Mouse (Mus musculus) frontal cortex, adult 2 months (tissue): ENCODE results near the gene Sec13. TPM values are rescaled to one million over a fixed set of nuclear protein-coding genes. Genes with fewer than 3 reads are reported as not detected.
A peak's percentile ranks its signal among the peaks of the same experiment; 100 is the strongest.

Source experiments
- DNase-seq, 2 experiments: peaks; one replicate each; pipeline ENCODE4 v3.0.0; 2022; ENCODE audit warnings: low spot score in 1 of 2; ENCODE audit errors: extremely low spot score in 1 of 2
- polyA plus RNA-seq: library from polyadenylated mRNA; depleted of rRNA; stranded (reverse); fragments of >200 nt; gene quantifications from 2 replicates; pipeline ENCODE4 v1.2.3, GENCODE M21; 2012; rRNA removed

Gene Sec13
- 93.8 and 111 TPM in 2 replicates for polyA plus RNA-seq

- DNase-seq: peak; percentile 61 to 91
These were observed at the start of gene Sec13 for GRCm38 (mm10) chr6:113740236-113741217. Gene Sec13, minus strand, starts transcription at chr6:113740743.

GRCm38 (mm10) chr6:113787459-113787968 is 47.0 kb upstream of the Sec13 start:
- no peak for DNase-seq

GRCm38 (mm10) chr6:113785658-113786057 is 45.1 kb upstream of the Sec13 start:
- no peak for DNase-seq

- no peak for DNase-seq
These were observed 37.7 kb upstream of the Sec13 start for GRCm38 (mm10) chr6:113778229-113778753.

- peak in 1 of 2 experiments; percentile 73 for DNase-seq
These were observed 28.3 kb upstream of the Sec13 start for GRCm38 (mm10) chr6:113768804-113769203.

- DNase-seq: peak in 1 of 2 experiments; percentile 81
These were observed 21.1 kb upstream of the Sec13 start for GRCm38 (mm10) chr6:113761644-113762043.

GRCm38 (mm10) chr6:113749119-113749685 is 8.7 kb upstream of the Sec13 start:
- DNase-seq: no peak

- peak in 1 of 2 experiments; percentile 28 for DNase-seq
These were observed 7.8 kb upstream of the Sec13 start for GRCm38 (mm10) chr6:113748351-113748750.

- peak in 1 of 2 experiments; percentile 63 for DNase-seq
These were observed 6.7 kb upstream of the Sec13 start for GRCm38 (mm10) chr6:113747284-113747683.

- no peak for DNase-seq
These were observed 4.6 kb upstream of the Sec13 start for GRCm38 (mm10) chr6:113745117-113745516.

GRCm38 (mm10) chr6:113743111-113743510 is 2.6 kb upstream of the Sec13 start:
- DNase-seq: peak in 1 of 2 experiments; percentile 50

- DNase-seq: peak in 1 of 2 experiments; percentile 64
These were observed 1.8 kb upstream of the Sec13 start for GRCm38 (mm10) chr6:113742321-113742720.

- peak in 1 of 2 experiments; percentile 35 for DNase-seq
These were observed 882 bp upstream of the Sec13 start for GRCm38 (mm10) chr6:113741425-113741824.

- no peak for DNase-seq
These were observed 3.1 kb downstream of the Sec13 start for GRCm38 (mm10) chr6:113737318-113738046.

GRCm38 (mm10) chr6:113731296-113731695 is 9.2 kb downstream of the Sec13 start:
- no peak for DNase-seq

GRCm38 (mm10) chr6:113728181-113728580 is 12.4 kb downstream of the Sec13 start:
- no peak for DNase-seq

GRCm38 (mm10) chr6:113721061-113721460 is 19.5 kb downstream of the Sec13 start:
- no peak for DNase-seq

GRCm38 (mm10) chr6:113719878-113720277 is 20.7 kb downstream of the Sec13 start, which contains the start of gene Ghrl:
Gene Ghrl, minus strand, starts transcription at chr6:113719880.
- DNase-seq: no peak

GRCm38 (mm10) chr6:113717541-113717940 is 23.0 kb downstream of the Sec13 start:
- DNase-seq: no peak

- no peak for DNase-seq
These were observed 25.7 kb downstream of the Sec13 start for GRCm38 (mm10) chr6:113714797-113715196.
